Mouse (Mus musculus) T-helper 1 cell (primary cell): ENCODE measurements around the gene Ercc6.

ENCODE experiments used
- in situ Hi-C: fragments of 300-600 bp; cut with MboI, MseI; formaldehyde crosslinking; loops from one replicate; pipeline ENCODE4 v1.15.1; 2025; ENCODE audit warnings: high pct_unique_total_duplicates

Ercc6 gene

DNA sequence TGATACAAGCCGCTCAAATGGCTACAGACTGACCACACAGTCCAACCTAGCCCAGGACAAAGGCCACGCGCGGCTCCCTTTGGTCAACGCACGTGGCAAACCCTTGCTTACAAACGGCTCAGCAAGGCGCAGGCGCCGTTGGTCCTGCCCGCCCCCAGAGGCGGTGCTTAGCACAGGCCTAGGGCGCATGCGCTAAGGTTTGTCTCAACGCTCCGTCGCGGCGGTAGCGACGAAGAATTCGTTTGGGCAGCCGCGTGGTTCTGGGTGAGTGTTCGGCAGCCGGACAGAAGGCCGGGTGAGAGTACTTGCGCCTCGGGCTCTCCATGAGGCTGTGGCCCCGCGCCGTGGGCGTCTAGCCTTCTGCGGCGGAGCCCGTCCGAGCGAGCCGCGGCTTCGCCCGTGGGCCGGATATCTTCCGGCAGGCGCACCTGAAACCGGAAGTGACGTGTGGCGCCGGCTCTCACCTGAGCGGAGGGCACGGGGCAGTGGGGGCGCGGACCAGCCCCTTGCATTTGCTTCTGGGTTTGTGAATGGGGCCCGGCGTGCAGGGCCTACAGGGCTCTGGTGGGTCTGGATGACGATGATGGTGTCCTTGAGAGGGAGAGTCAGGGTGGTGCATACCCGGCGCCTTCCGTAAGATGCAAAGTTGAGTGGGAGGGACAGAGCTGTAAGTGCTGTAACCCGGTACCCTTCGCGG, at the start of gene Ercc6:
Gene Ercc6 (plus strand): TSS at position 186 of the 697 bp plus-strand sequence.
- in situ Hi-C loops: no loop called here

DNA sequence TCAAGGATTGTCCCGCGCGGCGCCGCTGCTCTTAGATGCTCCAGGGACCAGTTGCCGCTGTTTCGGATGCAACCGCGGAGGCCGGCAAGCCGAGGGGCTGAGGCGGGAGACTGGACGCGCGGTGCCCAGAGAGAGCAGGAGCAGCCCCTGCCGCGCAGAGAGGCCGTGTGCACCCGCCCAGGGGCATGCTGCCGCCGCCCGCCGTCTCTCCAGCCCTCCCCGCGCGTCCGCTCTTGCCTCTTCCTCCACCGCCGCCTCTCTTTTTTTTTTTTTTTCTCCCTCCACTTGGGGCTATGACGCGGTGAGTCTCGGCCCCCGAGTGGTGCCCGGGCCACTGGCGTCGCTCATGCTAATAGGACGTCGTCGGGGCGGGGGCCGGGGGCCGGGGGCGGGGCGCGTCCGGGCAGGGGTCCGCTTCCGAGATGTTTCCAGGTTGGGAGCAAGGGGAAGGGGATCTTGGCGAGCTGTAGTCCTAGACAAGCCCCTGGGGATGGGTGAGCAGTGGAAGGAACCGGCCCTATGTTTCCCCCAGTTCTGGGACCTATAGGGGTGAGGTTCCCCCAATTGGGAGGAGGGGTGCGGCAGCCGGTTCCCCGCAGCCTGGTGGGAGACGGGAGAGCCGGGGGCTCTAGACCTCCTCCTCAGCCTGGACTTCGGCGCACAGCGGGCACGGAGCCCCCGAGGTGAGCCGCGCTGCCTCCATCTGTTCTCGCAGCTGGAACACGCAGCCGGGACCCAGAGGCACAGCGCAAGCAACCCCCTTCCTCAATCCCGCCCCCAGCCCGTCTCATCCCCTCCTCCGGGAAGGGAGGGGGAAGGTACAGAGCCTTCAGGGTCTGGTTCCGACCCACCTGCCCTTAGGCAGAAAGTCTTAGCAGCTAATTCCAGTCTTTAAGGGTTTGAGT, 48.5 kb upstream of the Ercc6 start, which contains the start of gene Slc18a3:
Gene Slc18a3 (minus strand): TSS at position 250 of the 905 bp plus-strand sequence.
- in situ Hi-C loops: loop anchor here (25.0 kb wide), 1 partner anchor 128 kb away; no protein-coding TSS in a partner anchor

DNA sequence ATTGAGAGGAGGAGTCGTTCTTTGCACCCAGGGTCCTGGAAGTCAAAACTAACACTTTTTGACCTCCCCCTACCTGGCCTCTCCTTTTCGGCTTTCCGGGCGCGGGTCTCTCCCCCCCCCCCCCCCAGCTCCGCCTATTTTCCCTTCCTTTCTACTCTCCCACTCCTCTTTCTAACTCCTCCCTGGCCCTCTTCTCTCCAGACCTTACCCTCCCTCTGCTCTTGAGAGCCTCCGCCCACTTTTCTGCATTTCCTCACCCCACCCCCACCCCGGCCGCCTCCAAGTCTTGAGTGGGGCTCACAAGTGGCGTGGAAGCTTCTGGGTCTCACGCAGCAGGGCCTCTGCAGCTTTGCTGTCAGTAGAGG, 47.8 kb upstream of the Ercc6 start:
- in situ Hi-C loops: loop anchor here (25.0 kb wide), 1 partner anchor 128 kb away; no protein-coding TSS in a partner anchor

DNA sequence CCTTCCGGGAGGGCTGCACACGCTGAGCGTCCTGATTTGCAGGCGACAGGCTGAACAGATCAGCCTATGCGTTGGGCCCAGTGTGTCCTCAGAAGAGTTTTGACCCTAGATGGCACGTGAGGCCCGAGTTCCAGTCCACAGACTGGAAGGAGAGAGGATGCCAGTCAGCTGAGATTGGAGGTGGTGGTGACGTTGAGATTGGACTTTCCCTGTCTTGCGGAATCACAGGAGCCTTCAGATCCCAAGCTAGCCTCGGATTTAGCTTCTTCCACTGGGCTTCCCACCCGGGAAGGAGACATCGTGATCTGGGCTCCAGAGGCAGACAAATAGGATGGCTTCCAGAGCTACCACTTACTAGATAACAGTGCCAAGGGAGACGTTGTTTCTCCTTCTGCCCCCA, 47.4 kb upstream of the Ercc6 start, which contains the start of gene Chat:
Gene Chat (minus strand): TSS at position 101 of the 400 bp plus-strand sequence.
- in situ Hi-C loops: loop anchor here (25.0 kb wide), 1 partner anchor 129 kb away; no protein-coding TSS in a partner anchor

DNA sequence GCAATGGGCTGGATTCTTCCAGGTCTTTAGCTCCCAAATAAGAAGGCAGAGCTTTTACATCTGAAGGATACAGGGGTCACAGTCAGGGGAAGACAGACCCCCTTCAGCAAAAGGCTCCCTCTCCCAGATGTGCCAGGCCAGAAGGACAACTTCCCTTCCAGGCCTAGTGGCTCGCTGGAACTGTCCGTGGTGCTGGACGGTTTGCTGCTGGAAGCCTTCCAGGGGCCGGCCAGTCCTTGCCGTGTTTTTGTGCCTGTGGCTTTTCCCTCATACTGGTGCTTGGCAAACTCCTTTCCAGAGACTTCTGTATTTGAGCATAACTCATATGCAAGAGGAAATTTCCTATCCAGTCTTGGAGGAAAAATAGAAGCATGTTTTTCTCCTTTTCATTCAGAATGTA, 45.7 kb upstream of the Ercc6 start:
- in situ Hi-C loops: loop anchor here (25.0 kb wide), 1 partner anchor 130 kb away; no protein-coding TSS in a partner anchor

DNA sequence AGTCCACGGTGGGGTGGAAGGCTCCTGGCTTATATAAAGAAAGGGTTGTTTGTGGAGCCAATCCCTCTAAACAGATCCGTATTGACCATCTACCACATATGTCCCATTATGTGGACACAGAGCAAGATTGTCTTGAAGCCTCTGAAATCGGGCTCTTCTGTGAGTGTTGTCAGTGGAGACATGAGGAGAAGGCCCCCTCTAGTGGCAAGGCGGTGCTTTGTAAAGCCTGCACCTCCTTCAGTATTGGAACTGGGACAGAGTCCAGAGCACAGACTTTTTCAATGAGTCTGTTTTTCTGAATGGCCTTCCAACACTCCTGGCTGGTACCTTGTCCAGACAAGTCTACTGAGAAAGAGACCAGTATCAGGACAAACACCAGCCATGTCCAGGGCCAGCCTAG, 40.3 kb upstream of the Ercc6 start:
- in situ Hi-C loops: loop anchor here (25.0 kb wide), 1 partner anchor 136 kb away; no protein-coding TSS in a partner anchor

DNA sequence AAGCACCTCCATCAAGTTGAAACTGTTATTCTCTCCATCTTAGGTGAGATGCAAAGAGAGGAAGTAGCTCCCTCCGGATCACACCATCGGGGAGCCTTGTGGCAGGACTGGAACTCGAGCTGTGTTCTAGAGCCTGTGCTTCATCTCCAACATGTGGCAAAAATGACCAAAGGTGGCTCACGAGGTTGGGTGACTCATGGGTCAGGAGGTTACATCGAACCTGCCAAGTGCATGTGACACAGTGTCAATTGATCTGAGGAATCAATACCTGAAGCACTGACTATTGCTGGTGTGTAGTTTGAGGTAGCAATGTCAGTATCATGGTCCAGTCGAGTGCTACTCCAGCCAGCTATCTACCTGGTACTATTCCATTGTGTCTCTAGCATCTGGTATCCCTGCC, 36.8 kb upstream of the Ercc6 start:
- in situ Hi-C loops: loop anchor here (5.0 kb wide), 1 partner anchor 249 kb away; no protein-coding TSS in a partner anchor

DNA sequence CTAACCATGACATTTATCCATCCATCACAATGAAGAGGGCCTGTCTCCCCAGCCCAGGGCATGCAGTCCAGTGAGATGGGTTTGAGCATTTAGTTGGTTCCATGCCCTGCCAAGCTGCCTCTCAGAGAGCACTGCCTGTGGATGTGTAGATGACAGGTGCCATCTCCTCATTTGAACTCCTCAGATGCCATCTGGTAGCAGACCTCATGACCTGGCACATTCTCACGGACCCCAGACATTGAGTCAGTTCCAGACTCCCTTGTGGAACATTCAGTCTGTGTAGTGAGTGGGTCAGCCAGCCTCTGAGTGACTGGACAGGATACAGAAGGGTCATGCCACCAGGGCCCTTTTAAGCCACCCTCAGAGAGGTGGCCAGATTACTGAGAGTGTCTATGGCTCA, 35.7 kb upstream of the Ercc6 start:
- in situ Hi-C loops: loop anchor here (5.0 kb wide), 1 partner anchor 250 kb away; no protein-coding TSS in a partner anchor

DNA sequence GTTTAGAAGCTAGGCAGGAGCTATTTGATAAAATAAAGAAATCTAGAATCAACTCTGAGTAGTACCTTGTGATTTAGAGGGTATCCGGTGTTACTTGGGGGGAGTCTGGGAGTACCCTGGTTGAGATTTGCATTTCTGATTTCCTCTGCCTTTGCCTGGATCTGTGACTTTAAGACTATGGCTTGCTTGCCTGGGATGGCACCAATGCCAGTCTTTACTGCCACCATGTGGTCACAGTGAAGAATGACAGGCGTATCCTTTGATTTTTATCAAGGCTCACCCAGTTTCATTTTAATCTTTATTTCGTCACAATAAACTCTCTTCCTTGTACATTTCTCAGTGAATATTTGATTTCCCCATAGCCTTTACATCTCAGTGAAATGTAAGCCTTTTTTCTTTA, 31.3 kb upstream of the Ercc6 start:
- in situ Hi-C loops: no loop called here

DNA sequence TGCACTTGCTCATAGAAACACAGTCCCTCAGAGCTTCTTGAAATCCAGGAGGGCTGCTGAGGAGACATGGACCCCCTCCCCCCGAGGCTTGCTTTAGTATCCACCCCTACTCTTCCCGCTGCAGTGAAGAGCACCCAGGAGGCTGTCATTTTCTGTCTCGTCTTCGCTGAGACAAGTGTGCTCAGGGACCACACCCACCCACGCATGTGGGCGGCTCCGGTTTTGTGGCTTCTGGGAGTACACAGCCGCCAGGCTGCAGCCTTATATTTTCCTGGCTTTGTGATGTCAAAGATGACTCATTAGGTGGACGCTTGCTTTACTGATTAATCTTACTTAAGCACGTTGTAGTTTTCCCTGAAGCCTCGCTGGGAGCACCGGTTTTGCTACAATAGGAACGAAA, 20.8 kb upstream of the Ercc6 start:
- in situ Hi-C loops: loop anchor here (10.0 kb wide), 1 partner anchor 942 kb away; no protein-coding TSS in a partner anchor

DNA sequence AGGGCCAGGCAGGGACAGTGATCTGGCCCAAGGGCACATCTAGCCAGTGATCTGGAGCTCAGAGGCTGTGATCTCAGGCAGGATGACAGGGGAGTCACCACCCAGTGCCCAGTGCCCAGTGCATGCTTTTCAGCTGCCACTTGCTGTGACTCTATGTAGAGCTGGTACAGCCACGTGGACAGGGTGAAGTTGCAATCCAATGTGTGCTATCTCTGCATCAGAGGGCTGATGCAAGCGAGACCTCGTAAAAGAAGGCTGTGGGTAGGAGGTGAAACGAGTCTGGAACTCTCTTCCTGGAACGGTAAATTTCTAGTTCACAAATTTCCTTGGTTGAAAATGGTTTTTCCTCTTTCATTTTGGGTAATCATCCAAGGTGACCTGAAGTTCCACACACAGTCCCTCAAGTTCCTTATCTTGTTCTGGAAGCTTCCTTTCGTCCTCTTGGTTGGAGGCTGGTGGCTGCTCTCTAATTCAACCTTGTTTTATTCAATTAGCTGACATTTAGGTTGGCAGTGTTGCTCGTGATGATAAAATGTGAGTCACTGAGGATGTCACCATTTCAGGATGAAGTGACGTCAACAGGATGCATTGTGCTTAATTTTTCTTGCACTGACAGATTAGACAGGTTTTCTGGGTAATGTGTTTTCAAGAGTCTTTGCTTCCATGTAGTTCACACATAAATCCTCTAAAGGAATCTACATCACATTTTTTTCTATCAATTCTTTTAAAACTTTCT, 17.0 kb upstream of the Ercc6 start:
- in situ Hi-C loops: loop anchor here (10.0 kb wide), 1 partner anchor 939 kb away; no protein-coding TSS in a partner anchor

DNA sequence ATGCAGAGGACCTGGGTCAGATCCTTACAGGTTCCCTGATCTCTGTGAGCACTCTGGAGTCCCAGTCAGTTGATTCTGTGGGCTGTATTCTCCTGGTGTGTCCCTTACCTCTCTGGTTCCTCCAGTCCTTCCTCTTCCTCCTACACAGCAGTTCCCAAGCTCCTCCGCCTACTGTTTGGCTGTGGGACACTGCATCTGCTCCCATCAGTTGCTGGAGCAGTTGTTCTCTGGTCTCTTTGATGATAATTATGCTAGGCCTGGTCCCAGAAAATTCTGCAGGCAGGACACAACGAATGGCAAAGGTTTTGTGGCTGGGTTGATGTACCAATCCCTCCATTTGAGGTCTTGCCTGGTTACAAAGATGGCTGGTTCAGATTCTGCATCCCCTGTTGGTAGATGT, 12.0 kb upstream of the Ercc6 start:
- in situ Hi-C loops: no loop called here

DNA sequence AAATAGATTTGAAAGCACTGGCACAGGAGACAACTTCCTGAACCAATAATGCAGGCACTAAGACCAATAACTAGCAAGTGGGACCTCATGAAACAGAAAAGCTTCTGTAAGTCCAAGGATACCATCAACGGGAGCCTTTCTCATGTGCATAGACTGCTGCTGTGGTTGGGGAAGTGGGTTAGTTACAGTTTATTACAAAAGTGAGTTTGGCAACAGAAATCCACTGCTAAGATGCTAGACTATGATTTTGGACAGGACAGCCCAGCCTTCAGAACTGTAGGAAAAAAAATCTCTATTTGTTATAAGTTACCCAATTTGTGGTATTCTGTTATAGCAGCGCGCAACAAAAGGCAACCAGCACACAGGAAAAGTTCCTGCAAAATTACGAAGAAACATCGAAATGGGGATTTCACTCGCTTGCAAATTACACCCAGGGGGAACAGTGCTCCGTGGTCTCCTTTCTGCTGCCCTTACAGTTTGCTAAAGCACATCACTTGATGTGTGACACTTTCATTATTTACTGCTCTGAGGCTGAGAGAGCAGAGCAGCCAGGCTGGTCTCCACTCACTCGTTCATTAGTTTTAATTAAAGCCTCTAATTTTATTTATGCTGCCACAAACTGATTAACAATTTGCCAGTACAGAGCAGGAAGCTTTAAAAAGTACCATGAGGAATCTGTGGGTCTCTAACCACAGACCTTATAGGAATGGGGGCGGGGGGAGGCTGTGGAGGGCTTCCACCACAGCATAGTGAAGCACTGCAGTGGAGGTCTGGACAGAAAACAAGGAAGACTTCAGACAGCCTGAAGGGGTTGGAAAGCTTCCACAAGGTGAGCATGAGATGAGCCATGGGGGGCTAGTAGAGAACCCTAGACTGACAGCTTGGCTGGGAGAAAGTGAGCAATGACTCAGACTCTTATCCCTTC, 10.3 kb upstream of the Ercc6 start:
- in situ Hi-C loops: no loop called here

DNA sequence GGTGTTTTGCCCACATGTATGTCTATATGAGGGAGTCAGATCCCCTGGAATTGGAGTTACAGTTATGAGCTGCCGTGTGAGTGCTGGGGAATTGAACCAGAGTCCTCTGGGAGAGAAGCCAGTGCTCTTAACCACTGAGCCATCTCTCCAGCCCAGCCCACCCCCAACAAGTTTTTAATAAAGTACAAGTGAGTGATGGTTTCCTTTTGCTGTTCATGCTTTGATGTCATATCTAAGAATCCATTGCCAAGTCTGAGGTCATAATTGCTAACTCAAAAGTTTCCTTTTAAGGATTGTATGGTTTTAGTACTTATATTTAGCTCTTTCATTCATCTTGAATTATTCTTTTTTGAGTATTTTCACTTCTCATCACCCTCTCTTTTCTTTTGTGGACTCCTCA, 9.4 kb upstream of the Ercc6 start:
- in situ Hi-C loops: no loop called here

DNA sequence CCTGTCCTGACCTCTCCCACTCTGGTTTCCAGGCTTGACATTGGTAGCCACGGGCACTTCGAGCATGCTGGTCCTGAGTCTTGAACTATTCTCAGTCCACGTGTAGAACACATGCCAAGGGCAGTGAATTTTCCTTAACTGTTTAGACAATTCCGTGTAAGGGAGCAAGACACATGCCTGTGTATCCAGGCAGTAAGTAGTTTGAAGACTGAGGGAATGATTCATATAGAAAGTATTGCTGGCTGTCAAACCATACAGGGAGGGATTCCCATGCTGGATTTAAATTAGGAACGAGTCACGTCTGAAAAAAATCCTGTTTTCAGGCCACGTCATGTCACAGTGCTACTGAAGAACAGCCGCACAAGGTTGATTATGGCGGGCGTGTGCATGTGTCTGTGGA, 7.0 kb upstream of the Ercc6 start:
- in situ Hi-C loops: no loop called here

DNA sequence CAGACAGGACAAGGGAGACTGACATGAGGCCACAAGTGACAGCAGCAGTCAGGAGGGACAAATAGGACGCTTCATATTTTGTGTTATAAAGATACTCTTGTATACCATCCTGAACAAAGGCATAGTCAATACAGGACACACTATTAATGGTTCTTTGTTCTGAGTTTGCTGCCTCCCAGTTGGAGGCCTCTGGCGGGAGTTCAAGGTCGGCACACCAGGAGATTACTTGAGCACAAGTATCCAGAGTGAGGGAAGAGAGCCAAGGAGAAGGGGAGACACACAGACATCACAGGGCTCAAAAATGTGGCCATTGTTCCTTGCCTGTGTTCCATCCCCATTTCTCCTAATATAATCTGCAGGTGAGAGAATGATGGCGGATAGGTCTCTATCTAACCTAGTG, 6.1 kb upstream of the Ercc6 start:
- in situ Hi-C loops: no loop called here

DNA sequence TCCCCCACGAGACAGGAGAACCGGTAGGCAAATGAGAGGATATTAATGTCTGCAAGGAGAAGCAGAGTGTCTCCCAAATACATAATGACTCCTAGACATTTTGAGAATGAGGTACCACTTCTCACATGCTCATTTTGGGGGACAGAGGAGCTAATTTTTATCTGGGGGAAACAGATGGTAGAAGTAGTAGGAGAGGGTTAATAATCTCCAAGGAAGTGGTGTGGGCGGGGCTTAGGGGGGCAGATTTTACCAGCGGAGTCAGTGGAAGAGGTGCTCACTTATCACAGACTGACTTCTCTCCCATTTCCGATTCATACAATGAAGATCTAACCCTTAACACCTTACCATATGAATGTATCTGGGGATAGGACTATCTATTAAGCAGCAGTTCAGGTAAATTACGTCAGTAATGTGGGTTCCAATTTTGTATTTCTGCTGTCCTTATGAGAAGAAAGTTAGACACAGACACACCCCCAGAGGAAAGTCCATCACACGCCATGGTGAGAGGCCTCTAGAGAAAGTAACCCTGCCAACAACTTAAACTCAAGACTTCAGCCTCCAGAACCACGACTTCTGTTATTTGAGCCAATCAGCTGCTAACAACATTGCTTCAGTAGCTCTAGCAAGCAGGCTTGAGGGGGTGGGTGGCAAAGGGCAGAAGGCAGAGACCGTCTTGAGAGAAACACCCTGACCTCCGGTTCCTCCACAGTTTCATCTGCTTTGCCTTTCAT, 5.1 kb upstream of the Ercc6 start:
- in situ Hi-C loops: no loop called here

DNA sequence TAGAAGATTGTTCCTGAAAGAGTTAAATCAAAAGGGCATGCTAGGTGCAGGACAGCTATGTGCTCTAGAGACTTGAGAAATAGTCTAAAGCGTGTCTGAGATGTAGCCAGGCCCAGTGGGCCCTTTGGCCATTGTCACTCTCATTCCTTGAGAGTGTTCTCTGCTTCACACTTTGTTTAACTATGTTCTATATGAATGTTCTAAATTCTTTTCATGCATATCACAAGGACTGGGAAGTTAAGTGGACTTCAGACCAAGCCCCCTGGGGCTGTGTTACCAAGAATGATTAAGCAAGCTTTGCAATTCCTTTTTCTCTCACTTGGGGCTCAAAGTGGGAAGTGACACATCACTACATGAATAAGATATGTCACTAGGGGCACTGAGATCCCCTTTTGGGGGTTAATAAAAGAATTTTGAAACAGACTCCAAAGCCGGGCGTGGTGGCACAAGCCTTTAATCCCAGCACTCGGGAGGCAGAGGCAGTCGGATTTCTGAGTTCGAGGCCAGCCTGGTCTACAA, 3.8 kb upstream of the Ercc6 start:
- in situ Hi-C loops: no loop called here

DNA sequence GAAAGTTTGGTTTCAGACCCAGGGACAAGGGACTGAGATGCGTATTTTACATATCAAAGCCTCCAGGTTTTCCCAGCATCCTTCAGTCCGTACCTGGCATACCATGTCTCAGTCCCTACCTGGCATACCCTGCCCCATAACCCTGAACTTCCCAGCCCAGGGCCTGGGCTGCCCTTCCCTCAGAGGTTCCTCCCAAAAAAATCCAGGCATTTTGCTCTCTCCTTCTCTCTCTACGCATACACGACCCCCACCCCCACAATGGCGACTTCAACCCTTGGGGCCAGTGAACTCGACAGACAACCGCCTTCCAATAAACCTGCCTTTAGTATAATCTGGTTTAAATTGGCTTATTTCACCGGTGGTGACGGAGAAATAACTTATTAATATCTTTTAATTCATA, 409 bp upstream of the Ercc6 start:
- in situ Hi-C loops: no loop called here
